Mouse (Mus musculus): Measurements from ENCODE around the gene Tha1.

Gene Tha1

GRCm38 (mm10) chr11:117872861-117873608 lies at the start of gene Tha1:
Gene Tha1, minus strand, starts transcription at chr11:117873481.
- DNase-seq (ENCODE audit: low read depth, low spot score), result peak; percentile 77

- peak; percentile 71 for DNase-seq (ENCODE audit: low read depth, low spot score)
These were observed 45.9 kb upstream of the Tha1 start for GRCm38 (mm10) chr11:117919211-117919610.

DNA sequence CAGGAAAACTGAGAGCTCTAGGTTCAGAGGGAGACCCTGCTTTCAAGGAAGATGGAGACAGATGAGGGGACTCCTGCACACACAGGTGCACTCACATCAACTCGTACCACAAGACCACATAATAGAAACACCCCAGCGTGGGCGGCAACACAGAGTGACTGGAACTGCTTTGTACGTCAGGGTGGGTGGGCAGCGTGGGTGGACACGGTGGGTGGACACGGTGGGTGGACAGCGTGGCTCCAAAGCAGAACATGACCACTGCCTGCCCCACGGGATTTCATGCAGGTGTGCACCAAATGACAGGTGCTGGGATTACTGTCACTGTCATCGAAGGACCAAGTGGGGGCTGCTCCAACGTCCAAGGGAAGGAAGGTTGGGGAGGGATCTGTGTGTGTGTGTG lies 45.3 kb upstream of the Tha1 start:
- DNase-seq (ENCODE audit: low read depth, low spot score), result no peak

DNA sequence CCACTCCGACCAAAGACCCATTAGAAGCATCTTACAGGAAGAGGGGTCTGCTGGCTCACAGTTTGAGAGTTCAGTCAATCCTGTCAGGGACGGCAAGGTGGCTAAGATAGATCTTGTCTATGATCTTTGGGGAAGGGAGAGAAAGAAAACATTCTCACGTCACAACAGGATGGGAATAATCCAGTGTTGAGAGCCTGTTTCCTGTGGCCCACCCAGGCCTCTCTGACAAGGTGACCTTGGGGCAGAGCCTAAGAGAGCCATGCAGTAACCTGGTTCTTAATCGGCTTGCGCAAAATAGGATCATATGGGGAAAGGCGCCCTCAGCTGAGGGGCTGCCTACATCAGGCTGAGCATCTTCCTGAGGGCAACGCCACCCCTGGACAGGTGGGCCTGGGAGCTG lies 42.6 kb upstream of the Tha1 start:
- DNase-seq (ENCODE audit: low read depth, low spot score), result no peak

DNA sequence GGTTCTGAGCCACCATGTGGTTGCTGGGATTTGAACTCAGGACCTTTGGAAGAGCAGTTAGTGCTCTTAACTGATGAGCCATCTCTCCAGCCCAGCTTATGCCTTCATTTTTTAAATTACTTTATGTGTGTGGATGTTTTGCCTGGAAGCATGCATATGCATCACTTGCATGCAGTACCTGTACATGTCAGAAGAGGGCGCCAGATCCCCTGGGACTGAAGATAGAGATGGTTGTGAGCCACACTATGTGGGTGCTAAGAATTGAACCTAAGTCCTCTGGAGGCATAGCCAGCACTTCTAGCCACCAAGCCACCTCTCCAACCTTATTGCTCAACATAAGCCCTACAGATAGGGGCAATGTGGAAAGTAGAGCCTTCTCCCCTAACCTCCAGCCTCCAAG lies 42.1 kb upstream of the Tha1 start:
- no peak for DNase-seq (ENCODE audit: low read depth, low spot score)

- DNase-seq (ENCODE audit: low read depth, low spot score), result no peak
These were observed 41.2 kb upstream of the Tha1 start for GRCm38 (mm10) chr11:117914531-117914930.

GRCm38 (mm10) chr11:117912684-117913352 lies 39.5 kb upstream of the Tha1 start:
- DNase-seq (ENCODE audit: low read depth, low spot score), result peak; percentile 74

DNA sequence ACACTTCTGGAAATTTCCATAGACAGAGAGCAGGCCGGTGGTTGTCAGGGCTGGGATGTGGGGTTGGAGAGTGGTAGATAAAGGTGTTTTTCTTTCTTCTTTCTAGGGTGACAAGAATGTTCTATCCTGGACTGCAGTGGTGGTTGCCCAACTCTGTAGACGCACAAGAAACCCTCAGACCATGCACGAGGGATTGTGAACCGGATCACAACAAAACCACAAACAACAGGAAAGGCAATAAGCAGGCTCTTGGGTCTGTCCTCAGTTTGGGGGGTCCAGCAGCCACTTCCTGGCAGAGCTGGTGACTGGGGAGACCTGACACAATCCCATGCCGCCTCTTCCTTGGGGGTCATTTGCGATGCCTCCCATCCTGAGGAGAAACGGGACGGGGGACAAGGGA lies 36.1 kb upstream of the Tha1 start:
- DNase-seq (ENCODE audit: low read depth, low spot score), result no peak

- DNase-seq (ENCODE audit: low read depth, low spot score), result no peak
These were observed 31.2 kb upstream of the Tha1 start for GRCm38 (mm10) chr11:117904442-117904841.

DNA sequence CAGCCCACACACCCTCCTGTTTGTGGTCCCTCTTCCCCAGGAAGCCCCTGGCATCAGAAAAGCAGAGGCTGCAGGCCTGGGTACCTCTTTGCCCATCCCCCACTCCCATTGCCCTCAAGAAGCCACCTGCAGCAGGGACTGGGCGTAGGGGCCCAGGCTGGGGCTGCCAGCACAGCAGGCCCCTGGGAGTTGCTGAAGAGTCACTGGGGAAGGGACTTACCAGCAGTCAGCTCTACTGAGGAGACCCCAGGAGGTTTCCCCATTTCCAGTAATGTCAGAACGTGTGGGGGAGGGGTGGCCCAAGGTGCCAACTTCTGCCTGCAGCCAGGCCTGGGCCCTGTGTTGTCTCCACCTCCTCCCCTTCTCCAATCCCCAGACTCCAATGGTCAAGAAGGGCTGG lies 29.0 kb upstream of the Tha1 start:
- no peak for DNase-seq (ENCODE audit: low read depth, low spot score)

GRCm38 (mm10) chr11:117896533-117896932 lies 23.3 kb upstream of the Tha1 start:
- no peak for DNase-seq (ENCODE audit: low read depth, low spot score)

DNA sequence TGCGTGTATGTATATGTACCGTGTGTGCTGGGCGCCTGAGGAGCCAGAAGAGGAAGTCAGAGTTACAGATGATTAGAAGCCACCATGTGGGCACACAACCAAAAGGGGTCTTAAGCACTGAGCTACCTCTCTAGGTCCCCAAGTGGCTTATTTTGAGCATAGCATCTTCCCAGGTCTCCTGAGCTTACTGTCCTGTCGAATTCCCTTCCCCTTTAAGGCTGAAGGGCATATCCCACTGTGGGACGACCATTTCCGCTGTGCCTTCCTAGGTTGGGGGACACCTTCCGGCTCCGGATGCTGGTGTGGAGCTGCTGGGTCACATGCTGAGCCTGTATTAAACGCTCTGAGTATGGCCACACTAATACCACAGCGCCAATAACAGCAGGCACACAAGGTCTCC lies 21.4 kb upstream of the Tha1 start:
- no peak for DNase-seq (ENCODE audit: low read depth, low spot score)

DNA sequence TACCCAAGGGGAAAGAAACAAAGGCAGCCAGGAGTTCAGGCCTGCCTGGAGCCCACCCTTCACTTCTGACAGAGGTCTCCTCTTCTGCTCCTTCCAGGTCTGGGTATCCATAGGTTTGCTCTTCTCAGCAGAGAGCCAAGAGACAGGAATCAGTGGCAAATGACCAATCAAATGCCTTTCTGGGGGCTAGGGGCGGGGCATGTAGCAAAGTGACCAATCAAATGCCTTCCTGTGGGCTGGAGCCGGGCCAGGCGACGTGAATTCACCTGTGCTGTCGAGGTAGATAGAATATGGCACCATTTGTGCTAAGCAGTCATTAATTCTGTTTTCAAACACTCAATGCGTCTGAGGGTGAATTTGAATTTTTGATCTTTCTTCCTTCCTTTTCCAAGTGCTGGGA lies 18.9 kb upstream of the Tha1 start:
- no peak for DNase-seq (ENCODE audit: low read depth, low spot score)

DNA sequence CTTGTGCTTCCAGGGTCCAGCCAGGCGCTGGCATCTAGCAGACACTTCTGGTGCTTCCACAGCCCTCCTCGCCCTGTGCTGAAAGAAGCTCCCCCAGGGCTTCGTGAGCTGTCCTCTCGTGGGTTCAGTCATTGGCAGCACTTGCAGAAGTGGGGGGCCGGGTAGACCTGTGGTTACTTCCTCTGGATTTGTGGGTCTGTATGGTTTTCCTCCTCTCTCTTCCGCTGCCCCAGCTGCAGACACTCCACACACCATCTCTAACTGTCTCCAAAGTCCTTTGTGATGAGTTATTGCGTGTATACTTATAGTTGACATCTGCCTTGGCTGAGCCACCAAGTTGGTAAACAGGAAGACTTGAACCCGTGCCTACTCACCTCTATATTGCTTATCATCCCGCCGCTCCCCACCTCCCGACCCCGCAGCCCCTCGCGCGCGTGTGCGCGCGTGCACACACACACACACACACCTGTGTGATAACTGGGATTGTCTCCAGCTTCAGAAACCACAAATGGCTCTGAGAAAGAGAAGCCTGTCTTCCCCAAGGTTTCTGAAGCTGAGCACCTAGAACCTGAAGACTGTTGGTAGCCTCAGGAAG lies 18.4 kb upstream of the Tha1 start:
- DNase-seq (ENCODE audit: low read depth, low spot score), result no peak

GRCm38 (mm10) chr11:117890519-117891282 lies 17.4 kb upstream of the Tha1 start:
- peak; percentile 64 for DNase-seq (ENCODE audit: low read depth, low spot score)

- no peak for DNase-seq (ENCODE audit: low read depth, low spot score)
These were observed 16.6 kb upstream of the Tha1 start for GRCm38 (mm10) chr11:117889887-117890340.

DNA sequence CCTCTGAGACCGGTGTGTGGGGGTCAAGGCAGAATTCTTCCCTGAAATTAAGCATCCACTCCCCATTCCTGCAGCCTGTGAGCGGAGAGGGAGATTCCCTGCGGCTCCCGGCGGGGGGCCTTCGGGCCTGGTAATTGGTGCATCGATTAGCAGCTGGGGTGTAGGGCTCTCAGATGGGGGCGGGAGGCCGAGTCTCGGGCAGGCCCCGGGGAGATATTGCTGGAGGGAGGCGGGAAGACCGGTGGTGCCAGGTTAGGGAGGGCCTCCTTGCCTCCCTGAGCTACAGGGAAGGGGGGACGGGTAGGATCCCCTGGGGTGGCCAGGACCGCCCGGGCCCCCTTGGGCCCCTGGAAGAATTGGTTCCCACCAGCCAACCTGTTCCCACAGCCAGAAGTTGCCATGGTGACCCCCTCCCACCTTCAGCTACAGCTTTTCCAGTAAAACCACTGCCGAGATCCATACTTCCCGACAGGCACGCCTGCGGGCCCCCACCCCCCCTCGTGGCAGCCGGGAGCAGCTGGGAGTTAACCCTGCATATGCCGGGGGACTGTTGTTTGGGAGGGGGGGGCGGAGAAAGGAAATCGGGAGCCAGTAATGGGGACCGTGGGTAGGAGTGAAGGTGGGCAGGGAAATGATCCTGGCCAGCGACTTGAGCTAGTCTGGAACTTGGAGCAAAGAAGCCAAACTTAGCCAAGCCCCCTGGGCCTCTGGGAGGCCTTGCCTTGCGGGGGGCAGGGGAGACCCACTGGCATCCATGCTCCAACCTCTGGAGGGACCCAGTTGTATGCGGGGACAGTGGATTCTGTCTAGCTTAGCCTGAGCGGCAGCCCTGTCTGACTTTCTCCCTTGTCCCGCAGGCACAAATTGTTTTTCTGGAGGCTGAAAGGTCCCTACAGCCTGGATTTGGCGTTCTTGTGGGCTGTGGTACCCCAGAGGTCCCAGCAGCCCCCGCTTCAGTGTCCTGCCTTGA lies 15.9 kb upstream of the Tha1 start:
- DNase-seq (ENCODE audit: low read depth, low spot score), result no peak

GRCm38 (mm10) chr11:117888168-117888852 lies 15.0 kb upstream of the Tha1 start:
- no peak for DNase-seq (ENCODE audit: low read depth, low spot score)

GRCm38 (mm10) chr11:117886000-117886399 lies 12.7 kb upstream of the Tha1 start:
- no peak for DNase-seq (ENCODE audit: low read depth, low spot score)

- DNase-seq (ENCODE audit: low read depth, low spot score), result no peak
These were observed 8.9 kb upstream of the Tha1 start for GRCm38 (mm10) chr11:117882208-117882607.
